Mouse (Mus musculus) forebrain, embryonic 13.5 days (tissue): ENCODE data around the gene Acsbg1. TPM values are rescaled to one million over a fixed set of nuclear protein-coding genes. Genes with fewer than 3 reads are reported as not detected.

Source experiments
- ATAC-seq: fragments of 200-750 bp; cut with Nextera tagmentation; 2 replicates; pipeline ENCODE4 v1.8.0; 2017
- H3K27ac ChIP-seq: fragments of 300-500 bp; sonication (generic); 2 replicates; pipeline ENCODE4 v1.5.1; 2015; ENCODE audit warnings: inconsistent platforms, mild to moderate bottlenecking, moderate library complexity
- H3K27me3 ChIP-seq: fragments of 300-500 bp; sonication (generic); 2 replicates; pipeline ENCODE4 v1.6.1; 2015; ENCODE audit warnings: mild to moderate bottlenecking, inconsistent platforms
- H3K36me3 ChIP-seq: fragments of 300-500 bp; sonication (generic); 2 replicates; pipeline ENCODE4 v1.6.1; 2015; ENCODE audit warnings: mild to moderate bottlenecking, inconsistent platforms; ENCODE audit not compliant: poor library complexity, severe bottlenecking
- H3K4me1 ChIP-seq: fragments of 300-500 bp; sonication (generic); 2 replicates; pipeline ENCODE4 v1.6.1; 2015; ENCODE audit warnings: inconsistent platforms
- H3K4me2 ChIP-seq: fragments of 300-500 bp; sonication (generic); 2 replicates; pipeline ENCODE4 v1.6.1; 2015; ENCODE audit warnings: inconsistent platforms, mild to moderate bottlenecking, moderate library complexity
- H3K4me3 ChIP-seq: fragments of 300-500 bp; sonication (generic); 2 replicates; pipeline ENCODE4 v1.5.1; 2015; ENCODE audit warnings: mild to moderate bottlenecking, inconsistent platforms
- H3K9ac ChIP-seq: fragments of 300-500 bp; sonication (generic); 2 replicates; pipeline ENCODE4 v1.6.1; 2015; ENCODE audit warnings: mild to moderate bottlenecking, inconsistent platforms
- H3K9me3 ChIP-seq: fragments of 300-500 bp; sonication (generic); replicated peaks from 2 replicates; pipeline ENCODE4 v1.6.1; 2016; ENCODE audit warnings: inconsistent platforms
- WGBS: fragments of 180-500 bp; shearing (Covaris S2); methylation state at CpG from one replicate; pipeline ENCODE4 v1.1.7; 2015; 5-methylcytosine and 5-hydroxymethylcytosine counted together
- polyA plus RNA-seq: library from polyadenylated mRNA; unstranded; fragments of >200 nt; fragmentation: Nextera tagmentation; extraction: Ambion mirVana; gene quantifications from 2 replicates; pipeline ENCODE4 v1.2.1, GENCODE M21; 2015

The Acsbg1 gene
- polyA plus RNA-seq, 1 experiment from 2014 or later = 16.1 TPM

- Histone ChIP-seq H3K27me3 (no peaks in the 10 kb centered on the region), H3K4me3 (no peak overlapping the region), H3K9ac (no peak overlapping the region), H3K4me2 (no peak overlapping the region), H3K27ac (no peak overlapping the region), H3K9me3 (no peaks in the 10 kb centered on the region), H3K36me3 (no peaks in the 10 kb centered on the region), H3K4me1 (peaks cover 18% of the 10 kb centered on the region)
- no peak for ATAC-seq
- WGBS = 89% methylated on average over 6 of the region's 6 CpGs
These were observed 2.9 kb downstream of the Acsbg1 start for GRCm38 (mm10) chr9:54658773-54659172.

GRCm38 (mm10) chr9:54656402-54656801, 5.3 kb downstream of the Acsbg1 start:
- Histone ChIP-seq H3K9ac (no peak overlapping the region), H3K9me3 (no peaks in the 10 kb centered on the region), H3K27me3 (no peaks in the 10 kb centered on the region), H3K4me2 (no peak overlapping the region), H3K27ac (no peak overlapping the region), H3K4me1 (peaks cover 7% of the 10 kb centered on the region), H3K4me3 (no peak overlapping the region), H3K36me3 (no peaks in the 10 kb centered on the region)
- ATAC-seq = no peak
- WGBS = 89% methylated on average over 6 of the region's 6 CpGs

DNA sequence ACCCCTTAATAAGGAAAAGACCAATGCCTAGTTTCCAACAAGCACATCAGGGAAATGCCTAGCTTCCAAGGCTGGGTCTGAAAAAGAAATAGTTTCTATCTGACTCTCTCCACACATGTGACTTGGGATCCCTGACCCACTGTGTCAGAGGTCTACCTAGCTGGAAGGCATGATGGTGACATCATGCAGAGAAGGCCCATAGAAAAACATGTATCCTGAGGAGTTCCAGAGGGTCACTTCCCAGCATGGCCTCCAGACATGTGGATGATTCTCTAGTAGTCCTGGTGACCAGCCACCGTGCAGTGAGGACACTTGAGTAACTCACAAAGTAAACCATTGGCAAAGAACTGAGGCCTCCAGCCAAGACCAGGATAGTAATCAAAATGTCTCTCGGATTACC, 5.8 kb downstream of the Acsbg1 start:
- Histone ChIP-seq H3K4me1 (peaks cover 2% of the 10 kb centered on the region; the same call in 1 of the 2 replicates), H3K27ac (no peak overlapping the region), H3K27me3 (no peaks in the 10 kb centered on the region), H3K4me2 (no peak overlapping the region), H3K9me3 (no peaks in the 10 kb centered on the region), H3K9ac (no peak overlapping the region), H3K4me3 (no peak overlapping the region), H3K36me3 (no peaks in the 10 kb centered on the region)
- ATAC-seq = no peak
- 81% methylated on average over 2 of the region's 2 CpGs for WGBS

DNA sequence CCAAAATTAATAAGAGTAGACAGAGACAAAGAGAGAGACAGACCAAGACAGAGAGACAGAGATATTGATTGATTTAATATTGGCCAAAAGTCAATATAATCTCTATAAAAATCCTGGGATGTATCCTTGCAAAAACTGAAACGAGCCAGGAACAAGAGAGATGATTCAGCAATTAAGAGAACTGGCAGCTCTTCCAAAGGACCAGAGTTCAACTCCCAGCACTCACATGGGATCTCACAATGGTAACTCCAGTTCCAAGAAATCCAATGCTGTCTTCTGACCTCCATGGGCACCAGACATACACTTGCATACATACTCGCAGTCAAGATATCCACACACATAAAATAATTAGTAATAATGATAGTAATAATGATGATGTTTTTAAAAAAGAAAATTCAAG, 8.9 kb downstream of the Acsbg1 start:
- Histone ChIP-seq H3K4me3 (no peak overlapping the region), H3K9ac (no peak overlapping the region), H3K27me3 (no peaks in the 10 kb centered on the region), H3K36me3 (no peaks in the 10 kb centered on the region), H3K4me2 (no peak overlapping the region), H3K4me1 (no peaks in the 10 kb centered on the region), H3K9me3 (no peaks in the 10 kb centered on the region), H3K27ac (no peak overlapping the region)
- no peak for ATAC-seq
- WGBS = 88% methylated on average over 2 of the region's 2 CpGs

DNA sequence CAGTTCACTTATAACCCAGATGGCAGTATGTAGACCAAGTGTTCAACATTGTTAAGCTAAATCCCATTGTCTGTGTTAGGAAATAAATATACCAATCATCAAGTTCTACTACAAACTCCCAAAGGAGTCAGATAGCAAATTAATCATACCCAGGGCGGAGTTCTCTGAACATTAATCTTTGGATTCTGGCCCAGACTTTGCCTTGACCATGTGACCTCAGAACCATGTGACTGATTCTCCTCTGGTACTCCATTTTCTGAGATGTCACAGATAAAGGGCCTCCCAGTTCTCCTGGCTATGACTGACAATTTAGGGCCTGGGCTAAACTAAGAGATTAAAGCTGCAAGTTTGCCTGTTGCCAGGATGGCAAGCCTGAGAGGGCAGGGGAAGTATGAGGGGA, 12.3 kb downstream of the Acsbg1 start:
- Histone ChIP-seq H3K4me1 (no peaks in the 10 kb centered on the region), H3K27ac (no peak overlapping the region), H3K27me3 (no peaks in the 10 kb centered on the region), H3K9ac (no peak overlapping the region), H3K9me3 (no peaks in the 10 kb centered on the region), H3K36me3 (no peaks in the 10 kb centered on the region), H3K4me2 (no peak overlapping the region), H3K4me3 (no peak overlapping the region)
- 87% methylated on average over 1 of the region's 1 CpGs for WGBS
- no peak for ATAC-seq

DNA sequence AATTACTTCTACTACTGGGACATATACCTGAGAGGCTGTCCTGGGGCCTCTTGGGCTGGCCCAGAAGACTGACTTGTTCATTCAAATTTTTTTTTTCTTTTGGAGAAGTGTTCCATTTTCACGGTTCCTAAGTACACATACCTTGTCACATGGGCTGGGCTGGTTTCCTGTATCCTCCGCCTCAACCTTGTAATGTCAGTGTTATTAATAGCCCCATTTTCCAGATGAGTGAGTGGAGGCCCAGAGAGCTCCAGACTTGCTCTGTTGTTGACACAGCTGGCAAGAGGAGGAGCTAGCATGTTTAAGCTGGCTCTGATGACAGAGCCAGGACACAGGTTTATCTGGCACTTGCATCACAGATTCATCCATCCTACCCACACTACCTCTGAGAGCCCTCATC, 14.2 kb downstream of the Acsbg1 start:
- Histone ChIP-seq H3K4me2 (no peak overlapping the region), H3K27me3 (no peaks in the 10 kb centered on the region), H3K36me3 (no peaks in the 10 kb centered on the region), H3K27ac (no peak overlapping the region), H3K4me1 (no peaks in the 10 kb centered on the region), H3K9ac (no peak overlapping the region), H3K9me3 (no peaks in the 10 kb centered on the region), H3K4me3 (no peak overlapping the region)
- 90% methylated on average over 2 of the region's 2 CpGs for WGBS
- no peak for ATAC-seq

GRCm38 (mm10) chr9:54646252-54646651, 15.4 kb downstream of the Acsbg1 start:
- Histone ChIP-seq H3K27ac (no peak overlapping the region), H3K27me3 (no peaks in the 10 kb centered on the region), H3K4me2 (no peak overlapping the region), H3K4me3 (no peak overlapping the region), H3K36me3 (no peaks in the 10 kb centered on the region), H3K9ac (no peak overlapping the region), H3K9me3 (no peaks in the 10 kb centered on the region), H3K4me1 (0 out of 2 replicates have a peak, but pooled peaks cover 3% of the 10 kb centered on the region)
- 87% methylated on average over 9 of the region's 9 CpGs for WGBS
- no peak for ATAC-seq

- H3K27me3 ChIP-seq = no peaks in the 10 kb centered on the region
- no peak overlapping the region for H3K4me3 ChIP-seq
- WGBS = 91% methylated on average over 6 of the region's 6 CpGs
- no peak overlapping the region for H3K9ac ChIP-seq
- H3K4me1 ChIP-seq = 0 out of 2 replicates have a peak, but pooled peaks cover 3% of the 10 kb centered on the region
- no peak overlapping the region for H3K27ac ChIP-seq
- no peak overlapping the region for H3K4me2 ChIP-seq
- H3K36me3 ChIP-seq = no peaks in the 10 kb centered on the region
- ATAC-seq = no peak
- H3K9me3 ChIP-seq = no peaks in the 10 kb centered on the region
These were observed 16.1 kb downstream of the Acsbg1 start for GRCm38 (mm10) chr9:54645530-54645929.

GRCm38 (mm10) chr9:54643179-54643578, 18.5 kb downstream of the Acsbg1 start:
- 96% methylated on average over 7 of the region's 7 CpGs for WGBS
- no peak for ATAC-seq
- Histone ChIP-seq H3K27ac (no peak overlapping the region), H3K4me2 (no peak overlapping the region), H3K9ac (no peak overlapping the region), H3K36me3 (no peaks in the 10 kb centered on the region), H3K27me3 (no peaks in the 10 kb centered on the region), H3K4me1 (0 out of 2 replicates have a peak, but pooled peaks cover 3% of the 10 kb centered on the region), H3K4me3 (no peak overlapping the region), H3K9me3 (no peaks in the 10 kb centered on the region)

GRCm38 (mm10) chr9:54642556-54642955, 19.1 kb downstream of the Acsbg1 start:
- Histone ChIP-seq H3K4me2 (no peak overlapping the region), H3K9ac (no peak overlapping the region), H3K27me3 (no peaks in the 10 kb centered on the region), H3K4me1 (0 out of 2 replicates have a peak, but pooled peaks cover 3% of the 10 kb centered on the region), H3K9me3 (no peaks in the 10 kb centered on the region), H3K27ac (no peak overlapping the region), H3K4me3 (no peak overlapping the region), H3K36me3 (no peaks in the 10 kb centered on the region)
- 88% methylated on average over 4 of the region's 4 CpGs for WGBS
- no peak for ATAC-seq

- no peak overlapping the region for H3K9ac ChIP-seq
- 77% methylated on average over 2 of the region's 2 CpGs for WGBS
- no peaks in the 10 kb centered on the region for H3K27me3 ChIP-seq
- H3K4me1 ChIP-seq = 0 out of 2 replicates have a peak, but pooled peaks cover 3% of the 10 kb centered on the region
- no peak overlapping the region for H3K4me3 ChIP-seq
- H3K4me2 ChIP-seq = no peak overlapping the region
- no peak overlapping the region for H3K27ac ChIP-seq
- H3K36me3 ChIP-seq = no peaks in the 10 kb centered on the region
- no peak for ATAC-seq
- no peaks in the 10 kb centered on the region for H3K9me3 ChIP-seq
These were observed 19.5 kb downstream of the Acsbg1 start for GRCm38 (mm10) chr9:54642149-54642548.

DNA sequence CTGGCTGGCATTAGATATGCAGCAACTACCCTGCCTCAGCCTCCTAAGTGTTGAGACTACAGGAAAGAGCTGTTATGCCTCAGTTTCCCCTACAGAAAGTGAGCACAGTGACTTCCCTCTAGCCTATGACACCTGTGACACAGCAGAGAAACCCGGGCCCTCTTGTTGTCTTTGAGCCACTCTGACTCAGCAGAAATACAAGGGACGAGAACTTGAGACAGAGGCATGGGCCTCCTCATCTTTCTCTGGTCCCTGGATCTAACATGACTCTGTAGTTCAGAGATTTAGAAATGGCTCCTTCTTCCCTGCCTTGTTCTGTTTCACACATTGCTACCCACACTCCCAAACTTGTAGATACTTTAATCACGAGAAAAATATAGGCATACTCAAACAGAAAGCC, 20.1 kb downstream of the Acsbg1 start:
- Histone ChIP-seq H3K36me3 (no peaks in the 10 kb centered on the region), H3K9ac (no peak overlapping the region), H3K9me3 (no peaks in the 10 kb centered on the region), H3K27me3 (no peaks in the 10 kb centered on the region), H3K4me1 (0 out of 2 replicates have a peak, but pooled peaks cover 3% of the 10 kb centered on the region), H3K4me2 (no peak overlapping the region), H3K27ac (no peak overlapping the region), H3K4me3 (no peak overlapping the region)
- ATAC-seq = no peak
- WGBS = 82% methylated on average over 3 of the region's 3 CpGs

GRCm38 (mm10) chr9:54639192-54639591, 22.5 kb downstream of the Acsbg1 start:
- Histone ChIP-seq H3K27me3 (no peaks in the 10 kb centered on the region), H3K4me1 (0 out of 2 replicates have a peak, but pooled peaks cover 3% of the 10 kb centered on the region), H3K9me3 (no peaks in the 10 kb centered on the region), H3K9ac (no peak overlapping the region), H3K27ac (no peak overlapping the region), H3K36me3 (no peaks in the 10 kb centered on the region), H3K4me3 (no peak overlapping the region), H3K4me2 (no peak overlapping the region)
- no peak for ATAC-seq
- WGBS = 64% methylated on average over 2 of the region's 2 CpGs
